In the genomic region with DNA sequence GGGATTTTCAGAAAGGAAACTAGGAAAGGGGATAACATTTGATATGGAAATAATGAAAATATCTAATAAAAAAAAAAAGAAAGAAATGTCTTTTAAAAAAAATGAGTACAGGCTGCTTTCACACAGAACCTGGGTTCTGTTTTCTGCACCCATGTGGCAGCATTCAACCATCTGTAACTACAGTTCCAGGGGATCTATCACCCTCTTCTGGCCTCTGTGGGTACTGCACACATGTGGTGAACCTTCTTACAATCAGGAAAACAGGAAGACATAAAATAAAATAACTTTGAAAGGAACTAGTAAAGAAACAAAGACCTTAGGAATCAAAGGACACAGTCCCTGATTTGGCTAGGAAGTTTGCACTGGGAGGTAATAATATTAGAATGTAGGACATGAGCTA, we compare ENCODE assay signal across 13 mouse cellular contexts.
DNase-seq lines count a peak whose midpoint lies in the region; ATAC-seq and TF ChIP-seq lines count a peak whose summit lies in the region.
"Had no signal": no experiment of that assay in that cellular context is flagged by ENCODE, and none has a peak within 500 bp of the region (broad histone marks: within the 10 kb centered on the region; RNA-seq: fewer than 3 reads in every experiment).

No protein-coding gene starts in this region.

- no peak overlapping the region for H3K9ac ChIP-seq in forebrain, embryonic 16.5 days (replicated peaks; ENCODE audit: low read depth, low read length)
- H3K9ac ChIP-seq: embryonic facial prominence, embryonic 12.5 days; forebrain, embryonic 12.5 days; neural tube, embryonic 13.5 days had no signal

- H3K9me3 ChIP-seq in forebrain, embryonic 16.5 days (ENCODE audit: control insufficient read depth, low read length): no peaks in the 10 kb centered on the region
- H3K9me3 ChIP-seq: embryonic facial prominence, embryonic 12.5 days; forebrain, embryonic 12.5 days; midbrain, embryonic 10.5 days; neural tube, embryonic 13.5 days had no signal

- H3K4me1 ChIP-seq in forebrain, embryonic 16.5 days (replicated peaks; ENCODE audit: control insufficient read depth, insufficient read depth, low read length): no peaks in the 10 kb centered on the region
- H3K4me1 ChIP-seq: embryonic facial prominence, embryonic 12.5 days; forebrain, embryonic 12.5 days; midbrain, embryonic 10.5 days; neural tube, embryonic 13.5 days had no signal

- H3K27ac ChIP-seq in layer of hippocampus, adult 2 months: no peak overlapping the region
- H3K27ac ChIP-seq in forebrain, embryonic 16.5 days (ENCODE audit: low read length): no peak overlapping the region
- H3K27ac ChIP-seq: embryonic facial prominence, embryonic 12.5 days; forebrain, embryonic 12.5 days; midbrain, embryonic 10.5 days; neural tube, embryonic 13.5 days had no signal

- no peaks in the 10 kb centered on the region for H3K36me3 ChIP-seq in forebrain, embryonic 16.5 days (ENCODE audit: control insufficient read depth, insufficient read depth)
- H3K36me3 ChIP-seq: embryonic facial prominence, embryonic 12.5 days; forebrain, embryonic 12.5 days; midbrain, embryonic 10.5 days; neural tube, embryonic 13.5 days had no signal

- no peaks in the 10 kb centered on the region for H3K27me3 ChIP-seq in forebrain, embryonic 16.5 days (replicated peaks; ENCODE audit: control insufficient read depth, insufficient read depth, low read length)
- H3K27me3 ChIP-seq: embryonic facial prominence, embryonic 12.5 days; forebrain, embryonic 12.5 days; neural tube, embryonic 13.5 days had no signal

- no peak for ATAC-seq in forebrain, embryonic 16.5 days

- H3K4me2 ChIP-seq in forebrain, embryonic 16.5 days (ENCODE audit: low read length): no peak overlapping the region
- H3K4me2 ChIP-seq: embryonic facial prominence, embryonic 12.5 days; forebrain, embryonic 12.5 days; liver, embryonic 11.5 days; neural tube, embryonic 13.5 days had no signal

- no peak for DNase-seq in layer of hippocampus, adult 2 months (ENCODE audit: low spot score in 2 of 2)
- no peak for DNase-seq in layer of hippocampus, adult 8-10 months (ENCODE audit: low spot score in 2 of 2)
- peak; percentile 48 for DNase-seq in 3T3-L1 (ENCODE audit: low read depth, low spot score)
- DNase-seq in CD4-positive helper T cell, adult 2 months (ENCODE audit: low read depth, low spot score): peak; percentile 16
- peak; percentile 56 for DNase-seq in induced T-regulatory cell, adult 2 months (ENCODE audit: low read depth)
- no peak for DNase-seq in heart, adult 18-20 months
- DNase-seq: cerebellum, adult 9-10 months had no signal

- TF ChIP-seq CTCF in layer of hippocampus, adult 2 months (conservative IDR thresholded peaks at IDR 0.05): peak; percentile 51

- H3K4me3 ChIP-seq in layer of hippocampus, adult 2 months: no peak overlapping the region
- no peak overlapping the region for H3K4me3 ChIP-seq in forebrain, embryonic 16.5 days (replicated peaks; ENCODE audit: low read length)
- H3K4me3 ChIP-seq: embryonic facial prominence, embryonic 12.5 days; forebrain, embryonic 12.5 days; midbrain, embryonic 10.5 days; neural tube, embryonic 13.5 days had no signal

Comparison
In these comparisons a context has a peak if more than half of its experiments do, and no peak if none do; other contexts are left out.
1. DNase-seq: peak in 3T3-L1 (single experiment), CD4-positive helper T cell, adult 2 months (single experiment) and induced T-regulatory cell, adult 2 months (single experiment); none in layer of hippocampus, adult 2 months (0 of 2), layer of hippocampus, adult 8-10 months (0 of 2) and heart, adult 18-20 months (0 of 2).